Mouse (Mus musculus): ENCODE data around the gene Angel1. TPM values are rescaled to one million over a fixed set of nuclear protein-coding genes. Genes with fewer than 3 reads are reported as not detected.

The Angel1 gene
- total and polyA plus RNA-seq, 3 experiments, result 1.3 to 5.3 TPM; not detected in 1

GRCm38 (mm10) chr12:86770927-86771326, 44.7 kb upstream of the Angel1 start:
- DNase-seq (ENCODE audit: low read depth, low spot score), result no peak
- Histone ChIP-seq H3K4me3 (ENCODE audit: control insufficient read depth in 1 of 2, insufficient read depth in 1 of 2, low read depth in 2 of 2, low read length in 2 of 2) (no peak overlapping the region), H3K79me2 (ENCODE audit: control insufficient read depth, insufficient read depth, low read length, poor library complexity) (no peaks in the 10 kb centered on the region), H3K36me3 (ENCODE audit: control insufficient read depth in 1 of 2, insufficient read depth in 2 of 2, low read length in 2 of 2) (peaks cover 0 to 3% of the 10 kb centered on the region in 2 experiments; a peak in 1 of 4 replicates), H3K27ac (ENCODE audit: control insufficient read depth, low read depth, low read length) (no peak overlapping the region), H3K27me3 (ENCODE audit: control insufficient read depth in 1 of 2, insufficient read depth in 2 of 2, low read length in 2 of 2) (no peaks in the 10 kb centered on the region), H3K9ac (ENCODE audit: control insufficient read depth, low read depth, low read length, poor library complexity, severe bottlenecking) (no peak overlapping the region), H3K9me3 (replicated peaks; ENCODE audit: insufficient read depth, low read length) (no peaks in the 10 kb centered on the region), H3K4me1 (ENCODE audit: control insufficient read depth in 1 of 2, insufficient read depth in 2 of 2, low read length in 2 of 2) (peaks cover 0 to 8% of the 10 kb centered on the region in 2 experiments; a peak in 3 of 4 replicates)
- TF ChIP-seq TBP (IDR thresholded peaks at IDR 0.05; ENCODE audit: low read depth, low read length), result no peak
- TF ChIP-seq ELF1 (IDR thresholded peaks at IDR 0.05; ENCODE audit: low read depth, low read length), result no peak
- no peak for TF ChIP-seq MAFK (IDR thresholded peaks at IDR 0.05; ENCODE audit: borderline replicate concordance, low read depth, low read length)
- no peak for TF ChIP-seq CHD2 (IDR thresholded peaks at IDR 0.05; ENCODE audit: low read length)
- no peak for TF ChIP-seq KAT2A (conservative IDR thresholded peaks at IDR 0.05; ENCODE audit: low read depth, low read length)
- TF ChIP-seq GATA1 (IDR thresholded peaks at IDR 0.05; ENCODE audit: low read depth, low read length), result no peak
- TF ChIP-seq TCF12 (IDR thresholded peaks at IDR 0.05; ENCODE audit: low read depth, low read length), result no peak

- Histone ChIP-seq H3K9ac (ENCODE audit: control insufficient read depth, low read depth, low read length, poor library complexity, severe bottlenecking) (no peak overlapping the region), H3K9me3 (replicated peaks; ENCODE audit: insufficient read depth, low read length) (no peaks in the 10 kb centered on the region), H3K27me3 (ENCODE audit: control insufficient read depth in 1 of 2, insufficient read depth in 2 of 2, low read length in 2 of 2) (no peaks in the 10 kb centered on the region), H3K36me3 (ENCODE audit: control insufficient read depth in 1 of 2, insufficient read depth in 2 of 2, low read length in 2 of 2) (peaks cover 0 to 3% of the 10 kb centered on the region in 2 experiments; a peak in 1 of 4 replicates), H3K79me2 (ENCODE audit: control insufficient read depth, insufficient read depth, low read length, poor library complexity) (no peaks in the 10 kb centered on the region), H3K4me1 (ENCODE audit: control insufficient read depth in 1 of 2, insufficient read depth in 2 of 2, low read length in 2 of 2) (peaks cover 0 to 8% of the 10 kb centered on the region in 2 experiments; a peak in 3 of 4 replicates), H3K4me3 (ENCODE audit: control insufficient read depth in 1 of 2, insufficient read depth in 1 of 2, low read depth in 2 of 2, low read length in 2 of 2) (no peak overlapping the region), H3K27ac (ENCODE audit: control insufficient read depth, low read depth, low read length) (no peak overlapping the region)
- no peak for DNase-seq (ENCODE audit: low read depth, low spot score)
- TF ChIP-seq ZC3H11A (IDR thresholded peaks at IDR 0.05; ENCODE audit: low read depth, low read length) (no peak), EP300 (IDR thresholded peaks at IDR 0.05; ENCODE audit: low read depth in 1 of 2, low read length in 2 of 2) (no peak), MAX (IDR thresholded peaks at IDR 0.05; ENCODE audit: low read length) (no peak), UBTF (IDR thresholded peaks at IDR 0.05; ENCODE audit: borderline replicate concordance, insufficient read depth, low read depth, low read length) (no peak), NELFE (IDR thresholded peaks at IDR 0.05; ENCODE audit: low read depth, low read length) (no peak), MYB (IDR thresholded peaks at IDR 0.05; ENCODE audit: low read depth, low read length) (no peak), GATA1 (IDR thresholded peaks at IDR 0.05; ENCODE audit: low read depth, low read length) (no peak), MYC (IDR thresholded peaks at IDR 0.05; ENCODE audit: low read depth, low read length) (no peak), CHD1 (IDR thresholded peaks at IDR 0.05; ENCODE audit: low read depth, low read length) (no peak), RCOR1 (IDR thresholded peaks at IDR 0.05; ENCODE audit: low read depth, low read length) (no peak), JUND (IDR thresholded peaks at IDR 0.05; ENCODE audit: low read depth, low read length) (no peak), NRF1 (IDR thresholded peaks at IDR 0.05; ENCODE audit: insufficient read depth, low read depth, low read length, poor library complexity, severe bottlenecking) (no peak), TBP (IDR thresholded peaks at IDR 0.05; ENCODE audit: low read depth, low read length) (no peak), KAT2A (conservative IDR thresholded peaks at IDR 0.05; ENCODE audit: low read depth, low read length) (no peak), TAL1 (IDR thresholded peaks at IDR 0.05; ENCODE audit: low read length) (no peak), SIN3A (IDR thresholded peaks at IDR 0.05; ENCODE audit: low read length) (no peak), MAZ (IDR thresholded peaks at IDR 0.05; ENCODE audit: low read depth, low read length) (no peak)
Observed at GRCm38 (mm10) chr12:86770261-86770670, 44.0 kb upstream of the Angel1 start.

Data from MEL (cell line).